Mouse (Mus musculus) limb, embryonic 12.5 days (tissue): ENCODE results near the gene Wdcp. TPM values are rescaled to one million over a fixed set of nuclear protein-coding genes. Genes with fewer than 3 reads are reported as not detected.
"Not testable (repeated sequence)": the region's sequence is repeated elsewhere in the genome, so short reads cannot be mapped to it uniquely, and the experiment has no call there.

Experiments used
- ATAC-seq: fragments of 200-750 bp; cut with Nextera tagmentation; 2 replicates; pipeline ENCODE4 v1.8.0; 2017; ENCODE audit warnings: low read depth, moderate TSS enrichment; ENCODE audit not compliant: insufficient number of reproducible peaks, insufficient read depth, low FRiP score, low TSS enrichment
- H3K27ac ChIP-seq: fragments of 300-500 bp; sonication (generic); 2 replicates; pipeline ENCODE4 v1.5.1; 2016; ENCODE audit warnings: mild to moderate bottlenecking, moderate library complexity
- H3K27me3 ChIP-seq: fragments of 300-500 bp; sonication (generic); 2 replicates; pipeline ENCODE4 v1.6.1; 2016; ENCODE audit warnings: mild to moderate bottlenecking, moderate library complexity
- H3K36me3 ChIP-seq: fragments of 300-500 bp; sonication (generic); 2 replicates; pipeline ENCODE4 v1.6.1; 2016; ENCODE audit warnings: mild to moderate bottlenecking, moderate library complexity
- H3K4me1 ChIP-seq: fragments of 300-500 bp; sonication (generic); replicated peaks from 2 replicates; pipeline ENCODE4 v1.6.1; 2016
- H3K4me2 ChIP-seq: fragments of 300-500 bp; sonication (generic); 2 replicates; pipeline ENCODE4 v1.6.1; 2016; ENCODE audit warnings: mild to moderate bottlenecking, moderate library complexity
- H3K4me3 ChIP-seq: fragments of 300-500 bp; sonication (generic); replicated peaks from 2 replicates; pipeline ENCODE4 v1.5.1; 2016; ENCODE audit warnings: mild to moderate bottlenecking
- H3K9ac ChIP-seq: fragments of 300-500 bp; sonication (generic); replicated peaks from 2 replicates; pipeline ENCODE4 v1.6.1; 2016; ENCODE audit warnings: mild to moderate bottlenecking, moderate library complexity
- H3K9me3 ChIP-seq: fragments of 300-500 bp; sonication (generic); 2 replicates; pipeline ENCODE4 v1.6.1; 2016; ENCODE audit warnings: mild to moderate bottlenecking, moderate library complexity
- WGBS: fragments of 180-500 bp; shearing (Covaris S2); methylation state at CpG from one replicate; pipeline ENCODE4 v1.1.7; 2016; 5-methylcytosine and 5-hydroxymethylcytosine counted together
- polyA plus RNA-seq: library from polyadenylated mRNA; unstranded; fragments of >200 nt; fragmentation: Nextera tagmentation; extraction: Ambion mirVana; gene quantifications from 2 replicates; pipeline ENCODE4 v1.2.1, GENCODE M21; 2016

Gene Wdcp
- polyA plus RNA-seq = 26.7 and 27.7 TPM in 2 replicates

DNA sequence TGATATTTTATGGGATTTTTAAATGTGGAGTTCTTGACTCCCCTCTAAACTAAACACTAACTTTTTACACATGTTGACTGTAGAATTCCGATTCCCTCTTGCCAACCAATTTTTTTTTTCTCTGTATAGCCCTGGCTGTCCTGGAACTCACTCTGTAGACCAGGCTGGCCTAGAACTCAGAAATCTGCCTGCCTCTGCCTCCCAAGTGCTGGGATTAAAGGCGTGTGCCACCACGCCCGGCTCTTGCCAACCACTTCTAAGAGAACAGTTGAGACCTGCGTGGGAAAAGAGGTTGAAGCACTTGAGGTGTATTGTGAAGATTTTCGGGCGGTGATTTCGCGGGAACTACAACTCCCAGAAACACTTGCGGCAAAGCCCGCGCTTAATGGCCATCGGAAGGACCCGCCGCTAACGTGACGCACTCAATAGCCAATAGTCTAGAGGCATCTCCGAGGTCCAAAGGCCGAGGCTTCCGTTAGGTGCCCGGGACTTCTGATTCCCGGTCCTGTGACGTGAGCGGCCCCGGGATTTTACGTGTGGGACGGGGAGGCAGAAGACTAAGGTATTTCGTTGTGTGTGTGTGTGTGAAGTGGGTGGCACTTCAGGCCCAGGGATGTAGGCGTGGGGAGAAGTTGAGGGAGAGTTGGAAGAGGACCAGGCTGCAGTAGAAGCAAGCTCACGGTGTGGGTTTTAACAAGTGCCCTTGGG is at the start of gene Wdcp:
Gene Wdcp, plus strand, starts transcription at position 414 of the 708 bp plus-strand sequence.
- 1% methylated on average over 30 of the region's 30 CpGs for WGBS
- H3K4me1 ChIP-seq = peaks cover 20% of the 10 kb centered on the region
- no peaks in the 10 kb centered on the region for H3K9me3 ChIP-seq
- peak within 1 kb of the TSS; percentile 62 for H3K9ac ChIP-seq
- peak within 1 kb of the TSS; percentile 90 for H3K4me2 ChIP-seq
- peaks cover 20% of the 10 kb centered on the region for H3K27me3 ChIP-seq
- H3K36me3 ChIP-seq = no peaks in the 10 kb centered on the region
- H3K4me3 ChIP-seq = peak within 1 kb of the TSS; percentile 61
- peak; percentile 88 for ATAC-seq
- H3K27ac ChIP-seq = peak within 1 kb of the TSS; percentile 60; the same call in 1 of the 2 replicates

DNA sequence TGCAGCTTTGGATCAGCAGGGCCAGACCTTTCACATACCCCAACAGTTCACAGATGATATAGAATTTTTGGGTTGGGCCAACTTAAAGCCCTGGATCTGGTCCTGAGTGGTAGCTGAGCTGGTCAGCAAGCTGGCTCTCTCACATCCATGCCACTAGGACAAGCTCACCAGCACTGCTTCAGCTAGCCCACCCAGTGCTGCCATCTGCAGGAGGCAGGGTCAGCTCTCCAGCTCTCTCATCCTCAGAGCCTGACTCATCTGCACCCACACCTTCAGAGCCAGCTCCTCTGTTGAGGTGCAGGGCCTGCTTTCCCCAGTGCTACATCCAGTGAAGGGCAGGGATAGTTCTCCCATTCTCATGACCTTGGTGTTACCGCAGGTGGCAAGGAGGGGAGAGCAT is 49.4 kb upstream of the Wdcp start:
- no peak overlapping the region for H3K4me2 ChIP-seq
- 81% methylated on average over 1 of the region's 1 CpGs for WGBS
- no peak overlapping the region for H3K4me3 ChIP-seq
- H3K27ac ChIP-seq = no peak overlapping the region
- no peaks in the 10 kb centered on the region for H3K27me3 ChIP-seq
- H3K9ac ChIP-seq = no peak overlapping the region
- no peaks in the 10 kb centered on the region for H3K36me3 ChIP-seq
- H3K4me1 ChIP-seq = no peaks in the 10 kb centered on the region
- H3K9me3 ChIP-seq = no peaks in the 10 kb centered on the region
- ATAC-seq = no peak

DNA sequence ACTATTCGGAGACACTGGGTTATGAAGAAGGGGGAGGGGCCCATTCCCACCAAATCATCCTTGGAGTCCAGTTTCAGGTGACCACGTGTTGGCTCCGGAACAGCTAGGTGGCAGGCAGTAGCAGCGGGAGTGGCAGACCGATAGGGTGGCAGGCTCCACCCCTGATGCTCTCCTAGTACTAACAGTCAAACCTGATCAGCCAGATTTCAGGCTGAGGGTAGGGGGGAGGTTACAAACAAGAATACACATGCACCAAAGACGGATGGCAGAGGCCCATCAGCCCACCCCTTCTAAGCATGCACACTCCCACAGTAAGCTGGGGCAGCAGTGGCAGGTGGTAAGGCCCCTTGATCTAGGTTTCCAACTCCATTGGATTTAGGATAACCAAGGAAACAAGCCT is 45.6 kb upstream of the Wdcp start:
- H3K9me3 ChIP-seq, H3K9ac ChIP-seq, H3K4me2 ChIP-seq, ATAC-seq, H3K27me3 ChIP-seq, H3K36me3 ChIP-seq, H3K27ac ChIP-seq, H3K4me3 ChIP-seq, H3K4me1 ChIP-seq: not testable (repeated sequence)
- 71% methylated on average over 6 of the region's 6 CpGs for WGBS

DNA sequence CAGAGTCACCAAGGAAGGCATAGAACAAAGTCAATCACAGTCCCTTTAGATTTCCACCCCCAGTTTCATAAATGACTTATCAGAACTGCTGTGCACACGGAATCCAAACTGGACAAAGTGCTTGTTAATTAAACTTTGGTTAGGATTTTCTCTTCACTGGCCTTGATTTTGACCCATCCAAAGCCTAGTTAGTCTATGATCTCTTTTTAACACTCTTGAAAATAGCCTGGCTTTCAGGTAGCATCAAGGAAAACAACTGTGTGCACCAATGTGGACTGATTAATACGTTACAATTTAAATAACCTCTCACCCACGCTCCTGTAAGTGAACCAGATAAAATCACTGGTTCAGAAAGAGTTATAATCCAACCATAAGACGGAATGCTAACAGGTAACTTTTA is 32.1 kb upstream of the Wdcp start:
- H3K4me2 ChIP-seq = no peak overlapping the region
- no peak for ATAC-seq
- no peaks in the 10 kb centered on the region for H3K27me3 ChIP-seq
- H3K36me3 ChIP-seq = no peaks in the 10 kb centered on the region
- peaks cover 3% of the 10 kb centered on the region; the same call in 1 of the 2 replicates for H3K9me3 ChIP-seq
- WGBS = 84% methylated on average over 4 of the region's 4 CpGs
- H3K4me1 ChIP-seq = no peaks in the 10 kb centered on the region
- no peak overlapping the region for H3K4me3 ChIP-seq
- H3K9ac ChIP-seq = no peak overlapping the region
- no peak overlapping the region for H3K27ac ChIP-seq

DNA sequence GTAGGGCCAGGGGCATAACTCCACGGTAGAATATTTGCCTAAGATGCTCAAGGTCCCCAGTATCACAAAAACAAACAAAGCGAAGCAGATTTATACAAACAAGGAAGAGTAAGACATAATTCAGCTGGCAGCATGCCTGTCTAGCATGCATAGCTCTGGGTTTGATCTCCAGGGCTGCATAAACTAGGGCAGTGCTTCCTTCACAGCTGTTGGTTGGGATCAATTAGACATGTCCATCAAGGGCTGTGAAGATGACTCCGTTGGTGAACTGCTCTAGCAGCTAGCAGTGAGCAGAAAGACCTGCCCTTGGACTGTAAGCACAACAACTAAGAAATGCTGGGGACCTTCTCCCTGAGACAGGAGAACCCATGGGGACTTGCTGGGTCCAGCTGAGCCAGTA is 31.4 kb upstream of the Wdcp start:
- no peak overlapping the region for H3K4me2 ChIP-seq
- 68% methylated on average over 3 of the region's 3 CpGs for WGBS
- H3K4me1 ChIP-seq = peaks cover 3% of the 10 kb centered on the region
- peaks cover 3% of the 10 kb centered on the region; the same call in 1 of the 2 replicates for H3K9me3 ChIP-seq
- no peak overlapping the region for H3K4me3 ChIP-seq
- H3K27ac ChIP-seq = no peak overlapping the region
- H3K27me3 ChIP-seq = no peaks in the 10 kb centered on the region
- H3K9ac ChIP-seq = no peak overlapping the region
- ATAC-seq = no peak
- no peaks in the 10 kb centered on the region for H3K36me3 ChIP-seq

DNA sequence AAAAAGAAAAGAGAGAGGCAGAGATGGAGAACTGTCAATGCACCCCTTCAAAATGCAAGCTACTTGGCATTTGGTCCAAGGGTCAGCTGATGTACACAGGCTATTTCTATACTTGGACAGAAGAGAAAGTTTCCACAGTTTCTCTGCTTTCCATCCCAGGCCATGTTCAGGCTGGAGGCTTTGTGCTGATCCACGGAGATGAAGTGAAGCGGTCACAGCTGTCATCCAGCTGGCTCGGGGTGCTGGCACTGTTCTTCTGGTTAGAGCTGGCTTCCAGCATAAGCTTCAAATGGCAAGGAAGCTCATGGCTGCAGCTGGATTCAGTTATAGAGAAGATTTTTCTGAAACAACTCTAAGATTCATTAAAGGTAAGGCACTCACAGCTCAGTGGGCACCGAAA is 29.5 kb upstream of the Wdcp start:
- ATAC-seq = no peak
- peaks cover 3% of the 10 kb centered on the region; the same call in 1 of the 2 replicates for H3K9me3 ChIP-seq
- H3K9ac ChIP-seq = no peak overlapping the region
- no peak overlapping the region for H3K4me2 ChIP-seq
- H3K36me3 ChIP-seq = no peaks in the 10 kb centered on the region
- 80% methylated on average over 4 of the region's 4 CpGs for whole genome bisulfite sequencing
- no peak overlapping the region for H3K27ac ChIP-seq
- H3K27me3 ChIP-seq = no peaks in the 10 kb centered on the region
- no peak overlapping the region for H3K4me3 ChIP-seq
- peaks cover 11% of the 10 kb centered on the region for H3K4me1 ChIP-seq

DNA sequence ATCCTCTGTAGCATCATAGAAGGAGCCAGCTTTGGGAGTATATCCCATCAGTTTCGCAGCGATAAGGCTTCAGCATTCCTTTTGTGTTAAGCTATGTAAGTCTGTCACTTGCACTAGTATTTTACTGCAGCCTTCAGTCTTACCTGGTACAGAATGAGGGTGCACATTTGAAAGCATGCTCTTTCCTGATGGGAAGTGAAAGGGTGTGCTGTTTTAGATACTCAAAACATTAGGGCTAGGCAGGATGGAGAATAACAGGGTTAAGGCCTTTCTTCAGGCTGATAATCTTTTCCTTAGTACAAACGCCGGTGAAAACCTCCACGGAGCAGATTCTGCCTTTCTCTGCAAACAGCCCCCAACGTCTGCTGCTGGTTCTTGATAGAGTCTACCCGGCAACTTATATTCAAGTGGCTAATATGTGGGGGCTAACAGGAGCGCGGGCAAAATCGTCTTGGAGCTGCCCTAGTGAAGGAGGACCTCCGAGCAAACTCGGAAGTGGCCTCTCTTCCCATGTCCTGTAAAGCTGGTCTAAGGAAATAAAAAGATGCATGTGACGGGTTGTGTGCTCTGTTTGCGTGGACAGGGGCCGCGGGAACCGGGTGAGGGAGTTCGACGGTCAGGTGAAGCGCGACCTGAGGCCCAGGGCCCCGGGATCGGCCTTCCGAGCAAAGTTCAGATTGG is 26.3 kb upstream of the Wdcp start:
- H3K4me3 ChIP-seq = peak overlapping the region; percentile 82

DNA sequence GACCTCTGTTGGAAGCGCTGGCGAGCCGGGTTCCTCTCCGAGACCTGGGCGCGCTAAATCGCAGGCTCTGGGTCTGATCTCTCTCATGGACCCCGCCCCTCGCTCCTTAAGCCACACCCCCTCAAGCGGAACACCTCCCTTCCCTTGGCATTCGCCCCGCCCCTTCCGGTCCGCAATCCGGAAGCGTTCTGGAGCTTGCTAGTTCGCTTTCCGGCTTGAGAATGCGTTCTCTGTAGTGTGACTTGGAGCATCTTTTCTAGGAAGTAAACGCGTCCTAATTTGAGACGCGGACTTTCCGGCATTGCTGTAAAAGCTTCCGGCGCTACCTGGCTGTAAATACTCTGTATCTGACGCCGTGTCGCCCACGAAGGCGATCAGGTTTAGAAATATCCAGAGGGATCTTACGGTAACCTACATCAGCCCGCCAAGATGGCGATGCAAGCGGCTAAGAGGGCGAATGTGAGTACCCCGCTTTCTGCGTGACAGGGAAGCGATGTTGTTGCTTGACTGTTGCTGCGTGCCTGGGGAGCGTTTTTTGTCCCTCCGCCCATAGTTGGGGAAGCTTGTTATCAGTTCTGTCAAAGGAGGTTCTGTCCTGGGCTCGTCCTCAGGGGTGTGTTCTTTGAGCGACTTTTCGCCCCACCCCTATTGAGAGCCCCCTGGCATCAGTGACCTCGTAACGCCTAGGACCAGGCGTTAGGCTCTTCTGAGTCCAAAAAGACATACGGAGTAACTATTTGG is 25.6 kb upstream of the Wdcp start, which contains the start of gene Sf3b6:
Gene Sf3b6, plus strand, starts transcription at position 184 of the 741 bp plus-strand sequence.
- WGBS = under 1% methylated on average over 49 of the region's 49 CpGs
- peaks cover 11% of the 10 kb centered on the region for H3K4me1 ChIP-seq
- peak within 1 kb of the TSS; percentile 86 for H3K4me2 ChIP-seq
- peaks cover 25% of the 10 kb centered on the region for H3K36me3 ChIP-seq
- H3K27ac ChIP-seq = peak within 1 kb of the TSS; percentile 94
- peak; percentile 96 for ATAC-seq
- no peaks in the 10 kb centered on the region for H3K9me3 ChIP-seq
- peak within 1 kb of the TSS; percentile 74 for H3K9ac ChIP-seq
- no peaks in the 10 kb centered on the region for H3K27me3 ChIP-seq
- peak within 1 kb of the TSS; percentile 82 for H3K4me3 ChIP-seq

More for the DNA sequence above, 26.3 kb upstream of the Wdcp start:
- H3K4me1 ChIP-seq = peaks cover 11% of the 10 kb centered on the region
- no peaks in the 10 kb centered on the region for H3K9me3 ChIP-seq
- peaks cover 19% of the 10 kb centered on the region for H3K36me3 ChIP-seq
- H3K9ac ChIP-seq = peak overlapping the region; percentile 74
- peak overlapping the region; percentile 86 for H3K4me2 ChIP-seq
- WGBS = 11% methylated on average over 24 of the region's 24 CpGs
- peak overlapping the region; percentile 94 for H3K27ac ChIP-seq
- no peaks in the 10 kb centered on the region for H3K27me3 ChIP-seq
- ATAC-seq = no peak; the same call in 1 of the 2 replicates

DNA sequence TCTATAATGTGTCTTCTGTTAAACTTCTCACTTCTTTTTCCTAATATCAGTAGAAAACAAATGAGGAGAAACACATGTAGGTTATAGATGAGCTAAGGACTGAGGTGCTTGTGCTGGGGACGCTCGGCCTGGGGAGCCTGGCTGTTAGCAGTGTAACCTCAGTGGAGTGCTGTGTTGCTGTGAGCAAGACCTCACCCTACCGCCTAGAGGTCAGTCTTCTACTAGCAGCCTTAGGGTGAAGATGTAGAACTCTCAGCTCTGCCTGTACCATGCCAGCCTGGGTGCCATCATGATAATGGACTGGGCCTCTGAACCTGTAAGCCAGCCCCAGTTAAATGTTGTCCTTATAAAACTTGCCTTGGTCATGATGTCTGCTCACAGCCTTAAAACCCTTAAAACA is 15.8 kb upstream of the Wdcp start:
- H3K4me3 ChIP-seq = no peak overlapping the region
- no peaks in the 10 kb centered on the region for H3K9me3 ChIP-seq
- H3K36me3 ChIP-seq = peaks cover 81% of the 10 kb centered on the region
- H3K4me1 ChIP-seq = no peaks in the 10 kb centered on the region
- H3K4me2 ChIP-seq = no peak overlapping the region
- H3K9ac ChIP-seq = no peak overlapping the region
- ATAC-seq = no peak
- H3K27ac ChIP-seq = no peak overlapping the region
- no peaks in the 10 kb centered on the region for H3K27me3 ChIP-seq
- WGBS = 77% methylated on average over 3 of the region's 3 CpGs

DNA sequence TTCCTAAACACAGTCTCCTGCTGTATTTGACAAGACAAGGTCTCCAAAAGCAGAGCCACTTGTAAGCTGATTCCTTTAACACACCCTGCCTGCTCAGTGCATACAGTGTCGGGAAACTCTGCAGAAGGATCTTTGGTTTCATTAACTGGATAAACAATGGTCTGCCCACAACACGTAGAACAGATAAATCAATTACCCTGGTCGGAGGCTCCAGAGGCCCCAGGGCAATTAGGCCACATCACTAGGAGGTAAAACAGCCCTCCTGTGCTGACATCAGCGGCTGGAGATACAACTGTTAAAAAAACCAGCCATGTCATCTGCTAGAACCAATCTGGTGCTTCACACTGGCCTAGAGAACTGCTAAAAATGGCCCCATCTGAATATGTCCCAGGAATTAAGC is 6.1 kb upstream of the Wdcp start:
- H3K4me3 ChIP-seq = no peak overlapping the region
- peaks cover 15% of the 10 kb centered on the region for H3K36me3 ChIP-seq
- WGBS = 13% methylated on average over 4 of the region's 4 CpGs

DNA sequence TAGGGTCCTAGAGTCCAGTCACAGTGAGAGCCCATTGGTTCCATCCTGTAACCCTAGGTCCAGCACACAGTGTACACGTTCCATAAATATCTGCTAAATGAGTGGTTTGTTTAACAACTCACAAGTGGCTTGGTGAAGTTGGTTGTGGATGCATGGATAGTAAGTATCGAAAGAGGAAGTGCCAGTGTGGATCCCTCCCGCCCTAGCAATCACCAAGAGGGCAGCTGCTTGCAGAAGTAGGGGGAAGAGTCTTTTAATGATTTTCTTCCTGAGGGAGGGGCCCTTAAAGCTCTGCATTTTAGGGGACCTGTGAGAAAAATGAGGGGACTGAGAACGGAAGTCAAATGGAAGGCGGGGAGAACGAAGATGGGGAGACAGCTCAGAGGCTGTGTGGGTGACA is 3.1 kb upstream of the Wdcp start:
- WGBS = 51% methylated on average over 6 of the region's 6 CpGs
- Histone ChIP-seq H3K9me3 (no peaks in the 10 kb centered on the region), H3K4me3 (no peak overlapping the region), H3K4me2 (peak overlapping the region; percentile 90), H3K4me1 (peaks cover 20% of the 10 kb centered on the region), H3K27ac (no peak overlapping the region), H3K27me3 (peaks cover 20% of the 10 kb centered on the region), H3K9ac (no peak overlapping the region), H3K36me3 (0 out of 2 replicates have a peak, but pooled peaks cover 3% of the 10 kb centered on the region)
- no peak for ATAC-seq

More for the DNA sequence above, 6.1 kb upstream of the Wdcp start:
- no peaks in the 10 kb centered on the region for H3K9me3 ChIP-seq
- H3K27me3 ChIP-seq = peaks cover 15% of the 10 kb centered on the region
- H3K4me2 ChIP-seq = no peak overlapping the region
- H3K9ac ChIP-seq = no peak overlapping the region
- H3K27ac ChIP-seq = no peak overlapping the region
- H3K4me1 ChIP-seq = peaks cover 10% of the 10 kb centered on the region
- no peak for ATAC-seq
